Mouse (Mus musculus) G1E (cell line): ENCODE measurements around the gene Mrps26.

ENCODE experiments used
- CTCF ChIP-seq: IDR thresholded peaks from 2 replicates; pipeline ENCODE4 v1.5.1; 2012; ENCODE audit warnings: low read depth, low read length, inconsistent platforms, mixed read lengths
- GATA1 ChIP-seq: IDR thresholded peaks from 2 replicates; pipeline ENCODE4 v1.6.1; 2012; ENCODE audit warnings: borderline replicate concordance, low read length, inconsistent platforms, mixed read lengths

GRCm38 (mm10) chr2:130535017-130535416 is 28.5 kb upstream of the Mrps26 start:
- TF ChIP-seq CTCF (no peak), GATA1 (no peak)
